Mouse (Mus musculus): ENCODE measurements around the gene Ccnc.

DNA sequence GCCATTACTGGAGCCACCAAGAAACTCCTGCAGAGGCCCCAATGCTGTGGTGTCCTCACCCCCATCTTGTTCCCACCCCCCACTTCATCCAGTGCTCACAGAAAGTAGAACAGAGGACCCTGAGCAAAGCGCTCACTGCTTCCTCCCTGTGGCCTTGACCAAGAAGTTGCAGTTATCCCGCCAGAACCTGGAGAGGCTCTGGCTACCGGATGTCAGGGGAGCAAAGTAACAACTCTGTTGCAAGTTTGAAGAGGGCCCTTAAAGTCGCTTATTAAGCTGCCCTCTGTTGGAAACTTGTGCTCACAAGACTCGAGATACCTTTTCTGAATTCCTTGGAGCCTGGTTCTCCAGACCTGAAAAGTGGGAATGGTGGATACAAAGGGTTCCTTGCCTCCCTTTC, 40.6 kb upstream of the Ccnc start:
- TF ChIP-seq CTCF (IDR thresholded peaks at IDR 0.05), result no peak; the same call in 1 of the 2 replicates
- no peak for TF ChIP-seq EP300 (IDR thresholded peaks at IDR 0.05)
